Mouse (Mus musculus): ENCODE results near the gene Cln3. TPM values are rescaled to one million over a fixed set of nuclear protein-coding genes. Genes with fewer than 3 reads are reported as not detected.
A peak's percentile ranks its signal among the peaks of the same experiment; 100 is the strongest.

Cln3 gene
- total and polyA plus RNA-seq, 3 experiments, result 12.8 to 33.2 (median 12.9) TPM

DNA sequence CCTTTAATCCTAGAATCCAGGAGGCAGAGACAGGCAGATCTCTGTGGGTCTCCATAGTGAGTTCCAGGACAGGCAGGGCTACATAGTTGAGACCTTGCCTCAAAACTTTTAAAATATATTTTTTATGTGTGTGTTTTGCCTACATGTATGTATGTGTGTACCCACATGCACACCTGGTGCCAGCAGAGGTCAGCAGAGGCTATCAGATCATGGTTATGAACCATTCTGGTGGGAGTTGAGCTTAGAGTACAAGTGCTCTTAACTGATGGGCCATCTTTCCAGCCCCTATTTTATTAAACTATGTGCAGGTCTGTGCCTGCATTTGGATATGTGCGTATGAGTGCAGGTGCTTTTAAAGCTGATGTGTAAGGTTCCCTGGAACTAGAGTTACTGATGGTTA is 30.8 kb downstream of the Cln3 start:
- Histone ChIP-seq H3K4me1 (ENCODE audit: control insufficient read depth, insufficient read depth, low read length) (no peaks in the 10 kb centered on the region), H3K27me3 (ENCODE audit: control insufficient read depth, insufficient read depth, low read length) (no peaks in the 10 kb centered on the region), H3K79me2 (replicated peaks; ENCODE audit: control insufficient read depth, insufficient read depth, low read length) (no peaks in the 10 kb centered on the region), H3K9ac (ENCODE audit: low read depth, low read length) (no peak overlapping the region), H3K27ac (no peak overlapping the region), H3K36me3 (ENCODE audit: control insufficient read depth, insufficient read depth, low read length) (peaks cover 2% of the 10 kb centered on the region), H3K4me3 (no peak overlapping the region)
- DNase-seq, result no peak
- TF ChIP-seq CTCF (IDR thresholded peaks at IDR 0.05) (peak; percentile 30; the same call in 1 of the 2 replicates), EP300 (IDR thresholded peaks at IDR 0.05; ENCODE audit: insufficient read depth, low read depth, low read length) (no peak), POLR2A (IDR thresholded peaks at IDR 0.05; ENCODE audit: insufficient read depth, low read depth, low read length) (no peak)
- intact Hi-C loops (cut with DNase I), result no loop called here
- 98% methylated on average over 1 of the region's 1 CpGs for WGBS

DNA sequence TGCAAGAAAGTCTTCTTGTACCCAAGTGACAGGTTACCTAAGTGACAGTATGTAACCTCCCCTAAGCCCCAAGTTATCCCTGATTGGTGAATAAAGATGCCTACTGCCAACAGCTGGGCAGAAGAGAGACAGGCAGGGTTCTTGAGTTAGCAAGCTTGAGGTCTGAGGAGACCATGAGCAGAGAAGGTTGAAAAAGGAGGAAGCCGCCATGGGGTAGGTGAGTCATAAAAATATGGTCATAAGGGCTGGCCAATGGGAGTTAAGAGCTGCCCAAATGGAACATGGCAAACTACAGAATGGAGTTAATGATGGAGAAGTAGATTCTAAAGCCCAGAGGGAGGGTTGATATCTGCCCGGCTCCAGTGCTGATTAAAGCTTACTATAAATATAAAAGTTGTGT is 40.0 kb downstream of the Cln3 start:
- Histone ChIP-seq H3K27me3 (ENCODE audit: control insufficient read depth, insufficient read depth, low read length) (no peaks in the 10 kb centered on the region), H3K4me1 (ENCODE audit: control insufficient read depth, insufficient read depth, low read length) (no peaks in the 10 kb centered on the region), H3K36me3 (ENCODE audit: control insufficient read depth, insufficient read depth, low read length) (no peaks in the 10 kb centered on the region; the same call in none of the 2 replicates), H3K4me3 (no peak overlapping the region), H3K27ac (no peak overlapping the region), H3K9ac (ENCODE audit: low read depth, low read length) (no peak overlapping the region), H3K79me2 (replicated peaks; ENCODE audit: control insufficient read depth, insufficient read depth, low read length) (no peaks in the 10 kb centered on the region)
- intact Hi-C loops (cut with DNase I), result no loop called here
- 71% methylated on average over 2 of the region's 2 CpGs for WGBS
- DNase-seq, result peak in 1 of 2 experiments; percentile 7
- no peak for TF ChIP-seq POLR2A (IDR thresholded peaks at IDR 0.05; ENCODE audit: insufficient read depth, low read depth, low read length)
- TF ChIP-seq EP300 (IDR thresholded peaks at IDR 0.05; ENCODE audit: insufficient read depth, low read depth, low read length), result no peak
- TF ChIP-seq CTCF (IDR thresholded peaks at IDR 0.05), result no peak

DNA sequence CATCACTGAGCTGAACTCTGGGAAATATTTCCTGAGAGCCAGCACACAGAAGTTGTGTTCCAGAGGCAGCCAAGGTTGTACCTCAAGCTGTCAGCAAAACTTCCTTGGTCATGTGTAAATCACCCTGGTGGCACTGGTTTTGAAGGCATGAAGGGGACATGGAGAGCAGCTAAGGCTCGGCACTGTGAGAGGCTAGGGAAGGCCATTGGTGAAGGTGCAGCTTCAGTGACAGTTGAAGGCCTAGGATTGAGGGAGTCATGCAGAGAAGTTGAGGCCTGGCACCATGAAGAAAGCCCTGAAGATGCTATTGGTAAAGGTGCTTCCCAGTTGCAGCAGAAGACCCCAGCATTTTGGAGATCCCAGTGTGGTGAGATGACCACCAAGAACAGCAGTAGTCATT is 44.0 kb downstream of the Cln3 start:
- H3K27ac ChIP-seq, result no peak overlapping the region
- 78% methylated on average over 1 of the region's 1 CpGs for WGBS

DNA sequence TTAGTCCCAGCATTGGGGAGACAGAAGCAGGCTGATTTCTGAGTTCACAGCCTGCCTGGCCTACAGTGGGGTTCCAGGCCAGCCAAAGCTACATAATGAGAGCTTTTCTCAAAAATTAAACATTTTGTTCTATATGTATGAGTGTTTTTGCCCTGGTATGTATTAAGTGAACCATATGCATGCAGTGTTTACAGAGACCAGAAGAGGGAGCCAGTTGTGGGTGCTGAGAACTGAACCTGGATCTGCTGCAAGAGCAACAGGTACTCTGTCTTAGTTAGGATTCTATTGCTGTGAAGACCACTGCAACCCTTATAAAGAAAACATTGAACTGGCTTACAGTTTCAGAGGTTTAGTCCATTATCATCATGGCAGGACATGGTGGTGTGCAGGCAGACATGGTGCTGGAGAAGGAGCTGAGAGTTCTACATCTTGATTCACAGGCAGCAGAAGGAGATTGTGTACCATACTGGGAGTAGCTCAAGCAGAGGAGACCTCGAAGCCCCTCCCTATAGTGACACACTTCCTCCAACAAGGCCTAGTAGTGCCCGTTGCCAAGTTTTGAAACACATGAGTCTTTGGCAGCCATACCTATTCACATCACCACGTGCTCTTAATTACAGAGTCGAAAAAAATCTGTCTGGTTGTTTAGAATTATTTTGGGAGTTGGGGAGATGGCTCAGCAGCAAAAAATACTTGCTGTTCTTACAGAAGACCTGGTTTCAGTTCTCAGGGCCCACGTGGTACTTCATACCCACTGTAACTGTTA is 47.6 kb downstream of the Cln3 start:
- no peak overlapping the region for H3K9ac ChIP-seq (ENCODE audit: low read depth, low read length)
- intact Hi-C loops (cut with DNase I), result no loop called here
- no peak overlapping the region for H3K4me3 ChIP-seq
- no peaks in the 10 kb centered on the region for H3K79me2 ChIP-seq (replicated peaks; ENCODE audit: control insufficient read depth, insufficient read depth, low read length)
- H3K27me3 ChIP-seq (ENCODE audit: control insufficient read depth, insufficient read depth, low read length), result no peaks in the 10 kb centered on the region
- H3K27ac ChIP-seq, result no peak overlapping the region
- 40% methylated on average over 5 of the region's 5 CpGs for WGBS
- DNase-seq, result no peak
- H3K36me3 ChIP-seq (ENCODE audit: control insufficient read depth, insufficient read depth, low read length), result no peaks in the 10 kb centered on the region
- TF ChIP-seq CTCF (IDR thresholded peaks at IDR 0.05) (peak; percentile 60), POLR2A (IDR thresholded peaks at IDR 0.05; ENCODE audit: insufficient read depth, low read depth, low read length) (no peak)
- H3K4me1 ChIP-seq (ENCODE audit: control insufficient read depth, insufficient read depth, low read length), result no peaks in the 10 kb centered on the region

More for the DNA sequence above, 44.0 kb downstream of the Cln3 start:
- H3K79me2 ChIP-seq (replicated peaks; ENCODE audit: control insufficient read depth, insufficient read depth, low read length), result no peaks in the 10 kb centered on the region
- no peak overlapping the region for H3K4me3 ChIP-seq
- DNase-seq, result no peak
- intact Hi-C loops (cut with DNase I), result no loop called here
- H3K9ac ChIP-seq (ENCODE audit: low read depth, low read length), result no peak overlapping the region
- no peaks in the 10 kb centered on the region for H3K27me3 ChIP-seq (ENCODE audit: control insufficient read depth, insufficient read depth, low read length)
- H3K36me3 ChIP-seq (ENCODE audit: control insufficient read depth, insufficient read depth, low read length), result no peaks in the 10 kb centered on the region; the same call in 1 of the 2 replicates
- TF ChIP-seq POLR2A (IDR thresholded peaks at IDR 0.05; ENCODE audit: insufficient read depth, low read depth, low read length), result no peak
- TF ChIP-seq CTCF (IDR thresholded peaks at IDR 0.05), result no peak
- TF ChIP-seq EP300 (IDR thresholded peaks at IDR 0.05; ENCODE audit: insufficient read depth, low read depth, low read length), result no peak
- H3K4me1 ChIP-seq (ENCODE audit: control insufficient read depth, insufficient read depth, low read length), result no peaks in the 10 kb centered on the region

DNA sequence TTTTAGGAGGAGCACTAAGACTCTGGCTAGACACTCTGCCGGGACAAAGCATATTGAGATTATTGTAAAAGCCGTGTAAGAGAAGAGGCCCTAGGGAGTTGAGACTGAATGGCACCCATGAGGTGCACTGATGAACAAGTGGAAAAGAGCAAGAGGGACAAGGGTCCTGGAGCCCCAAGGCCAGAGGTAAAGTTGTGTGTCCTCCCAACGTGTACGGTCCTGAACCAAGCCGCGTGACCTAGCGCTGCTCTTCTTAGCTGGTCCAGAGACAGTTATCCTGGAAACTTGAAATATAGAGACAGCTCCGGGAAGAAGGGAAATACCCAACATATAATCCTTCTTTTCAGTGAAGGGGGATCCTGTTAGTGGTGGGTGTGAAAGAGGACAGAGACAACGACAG is 49.2 kb downstream of the Cln3 start:
- Histone ChIP-seq H3K9ac (ENCODE audit: low read depth, low read length) (no peak overlapping the region), H3K36me3 (ENCODE audit: control insufficient read depth, insufficient read depth, low read length) (no peaks in the 10 kb centered on the region), H3K4me1 (ENCODE audit: control insufficient read depth, insufficient read depth, low read length) (no peaks in the 10 kb centered on the region), H3K4me3 (no peak overlapping the region), H3K79me2 (replicated peaks; ENCODE audit: control insufficient read depth, insufficient read depth, low read length) (no peaks in the 10 kb centered on the region), H3K27me3 (ENCODE audit: control insufficient read depth, insufficient read depth, low read length) (no peaks in the 10 kb centered on the region), H3K27ac (no peak overlapping the region)
- 63% methylated on average over 9 of the region's 9 CpGs for WGBS
- intact Hi-C loops (cut with DNase I), result no loop called here
- TF ChIP-seq EP300 (IDR thresholded peaks at IDR 0.05; ENCODE audit: insufficient read depth, low read depth, low read length), result no peak
- no peak for TF ChIP-seq POLR2A (IDR thresholded peaks at IDR 0.05; ENCODE audit: insufficient read depth, low read depth, low read length)
- no peak for TF ChIP-seq CTCF (IDR thresholded peaks at IDR 0.05)
- no peak for DNase-seq

DNA sequence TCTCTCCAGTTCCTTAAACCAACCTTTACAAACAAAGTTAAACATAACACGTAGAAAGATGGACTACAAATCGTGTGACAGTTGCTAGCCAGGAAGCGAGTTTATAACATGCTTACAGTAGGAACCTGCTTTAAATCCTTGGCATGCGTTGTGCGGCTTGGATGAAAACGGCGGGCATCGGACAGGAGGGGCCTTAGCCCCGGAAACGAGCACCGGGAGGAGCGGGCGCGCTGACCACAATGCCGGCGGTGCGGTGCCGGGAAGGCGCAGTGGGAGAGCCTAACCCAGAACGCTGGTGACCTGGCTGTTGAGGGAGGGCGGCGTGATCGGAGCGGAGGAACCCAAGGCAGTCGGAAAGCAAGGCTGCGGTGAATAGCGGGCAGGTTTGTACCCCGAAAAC is 49.9 kb downstream of the Cln3 start:
- Histone ChIP-seq H3K4me1 (ENCODE audit: control insufficient read depth, insufficient read depth, low read length) (no peaks in the 10 kb centered on the region), H3K79me2 (replicated peaks; ENCODE audit: control insufficient read depth, insufficient read depth, low read length) (no peaks in the 10 kb centered on the region), H3K27ac (no peak overlapping the region), H3K27me3 (ENCODE audit: control insufficient read depth, insufficient read depth, low read length) (no peaks in the 10 kb centered on the region), H3K9ac (ENCODE audit: low read depth, low read length) (peak overlapping the region; percentile 48), H3K36me3 (ENCODE audit: control insufficient read depth, insufficient read depth, low read length) (no peaks in the 10 kb centered on the region), H3K4me3 (peak overlapping the region; percentile 29; the same call in 1 of the 2 replicates)
- 2% methylated on average over 28 of the region's 28 CpGs for WGBS
- DNase-seq, result no peak
- intact Hi-C loops (cut with DNase I), result no loop called here
- no peak for TF ChIP-seq CTCF (IDR thresholded peaks at IDR 0.05)
- no peak for TF ChIP-seq POLR2A (IDR thresholded peaks at IDR 0.05; ENCODE audit: insufficient read depth, low read depth, low read length)
- TF ChIP-seq EP300 (IDR thresholded peaks at IDR 0.05; ENCODE audit: insufficient read depth, low read depth, low read length), result no peak

Measured in heart, adult 2 months (tissue).